Mouse (Mus musculus): ENCODE measurements at regions not wholly inside any gene's neighbourhood (a gene's known extent, or its start where the extent isn't known, plus 50 kb on each side); places are given as distances from the start of the nearest gene placed in this dataset.

DNA sequence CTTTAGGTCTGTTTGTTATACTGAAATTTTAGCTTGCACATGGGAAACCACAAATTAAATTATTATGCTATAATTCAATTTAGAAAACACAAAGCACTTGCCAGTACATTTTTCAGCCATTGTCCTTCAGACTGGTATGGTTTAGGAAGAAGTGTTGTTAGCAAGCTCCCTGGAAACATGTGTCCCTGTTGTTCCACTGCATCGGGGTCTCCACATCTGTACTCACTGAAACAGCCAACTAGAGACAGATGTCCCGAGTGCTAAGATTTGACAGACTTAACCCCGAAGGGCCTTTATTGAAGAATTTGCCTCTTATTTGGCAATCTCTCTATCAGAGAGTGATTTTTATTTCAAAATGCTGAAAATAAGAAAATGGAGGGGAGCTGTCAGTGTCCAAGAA lies 362.6 kb downstream of the Rfpl4b start:
- Histone ChIP-seq H3K4me3 (ENCODE audit: low read depth, low read length) (no peak overlapping the region), H3K4me2 (ENCODE audit: low read depth, low read length) (no peak overlapping the region), H3K27ac (ENCODE audit: low read depth) (no peak overlapping the region), H3K27me3 (ENCODE audit: control insufficient read depth, insufficient read depth, low read length) (no peaks in the 10 kb centered on the region), H3K9me3 (replicated peaks; ENCODE audit: control insufficient read depth, low read length) (no peaks in the 10 kb centered on the region; the same call in 1 of the 2 replicates), H3K36me3 (replicated peaks; ENCODE audit: control insufficient read depth, insufficient read depth, low read length) (no peaks in the 10 kb centered on the region), H3K9ac (replicated peaks; ENCODE audit: low read depth, low read length) (no peak overlapping the region), H3K4me1 (ENCODE audit: control insufficient read depth, insufficient read depth) (no peaks in the 10 kb centered on the region)
- DNase-seq (ENCODE audit: low spot score): no peak
- ATAC-seq (ENCODE audit: insufficient read depth, low read depth): no peak
- 62% methylated on average over 3 of the region's 3 CpGs for WGBS
- no peak for TF ChIP-seq CTCF (IDR thresholded peaks at IDR 0.05; ENCODE audit: low read depth)
- TF ChIP-seq EP300 (IDR thresholded peaks at IDR 0.05; ENCODE audit: low read depth): no peak

DNA sequence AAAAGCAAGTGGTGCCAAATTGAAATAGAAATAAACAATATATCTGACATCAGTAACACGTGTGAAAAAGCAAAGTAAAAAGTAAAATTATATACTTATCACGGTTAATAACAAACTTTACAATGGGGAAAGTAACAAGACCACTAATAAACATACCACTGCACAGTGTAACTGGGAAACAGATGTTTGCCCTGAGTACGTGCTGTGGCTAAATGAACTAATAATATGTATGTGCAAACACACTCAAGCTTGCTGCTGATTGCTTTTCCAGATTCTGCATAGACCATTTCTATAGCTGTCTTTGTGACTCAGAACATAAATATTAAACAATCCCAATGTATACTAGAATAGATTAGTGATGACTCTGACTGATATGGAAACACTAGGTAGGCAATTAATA lies 363.2 kb downstream of the Rfpl4b start:
- ATAC-seq (ENCODE audit: insufficient read depth, low read depth): no peak

DNA sequence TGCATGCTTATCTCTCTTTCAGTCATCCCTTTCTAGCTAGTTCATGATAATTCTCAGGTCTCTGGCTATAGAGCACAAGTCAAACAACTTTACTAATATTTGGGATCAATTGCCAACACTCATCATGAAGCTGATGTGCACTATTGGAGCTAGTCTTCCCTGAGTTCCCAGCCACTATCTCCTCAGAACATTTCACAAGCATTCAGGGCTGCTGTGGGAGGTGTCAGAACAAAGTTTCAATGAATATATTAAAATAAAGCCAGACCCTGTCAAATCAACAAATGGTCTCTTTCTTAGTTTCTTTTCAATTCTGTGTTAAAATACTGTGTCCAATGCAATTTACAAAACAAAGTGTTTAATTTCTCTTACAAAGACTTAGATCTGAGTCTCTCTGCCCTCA lies 364.8 kb downstream of the Rfpl4b start:
- no peak for TF ChIP-seq CTCF (IDR thresholded peaks at IDR 0.05; ENCODE audit: low read depth)
- no peak for TF ChIP-seq EP300 (IDR thresholded peaks at IDR 0.05; ENCODE audit: low read depth)
- no peaks in the 10 kb centered on the region for H3K27me3 ChIP-seq (ENCODE audit: control insufficient read depth, insufficient read depth, low read length)
- DNase-seq (ENCODE audit: low spot score): no peak
- no peak for ATAC-seq (ENCODE audit: insufficient read depth, low read depth)
- no peaks in the 10 kb centered on the region for H3K9me3 ChIP-seq (replicated peaks; ENCODE audit: control insufficient read depth, low read length)
- H3K9ac ChIP-seq (replicated peaks; ENCODE audit: low read depth, low read length): no peak overlapping the region
- no peak overlapping the region for H3K27ac ChIP-seq (ENCODE audit: low read depth)
- H3K4me2 ChIP-seq (ENCODE audit: low read depth, low read length): no peak overlapping the region
- no peaks in the 10 kb centered on the region for H3K36me3 ChIP-seq (replicated peaks; ENCODE audit: control insufficient read depth, insufficient read depth, low read length)
- no peaks in the 10 kb centered on the region for H3K4me1 ChIP-seq (ENCODE audit: control insufficient read depth, insufficient read depth)
- H3K4me3 ChIP-seq (ENCODE audit: low read depth, low read length): no peak overlapping the region

More for the DNA sequence above, 363.2 kb downstream of the Rfpl4b start:
- no peaks in the 10 kb centered on the region for H3K4me1 ChIP-seq (ENCODE audit: control insufficient read depth, insufficient read depth)
- DNase-seq (ENCODE audit: low spot score): no peak
- 72% methylated on average over 3 of the region's 3 CpGs for WGBS
- no peak overlapping the region for H3K4me2 ChIP-seq (ENCODE audit: low read depth, low read length)
- H3K27ac ChIP-seq (ENCODE audit: low read depth): no peak overlapping the region
- no peaks in the 10 kb centered on the region; the same call in 1 of the 2 replicates for H3K9me3 ChIP-seq (replicated peaks; ENCODE audit: control insufficient read depth, low read length)
- H3K27me3 ChIP-seq (ENCODE audit: control insufficient read depth, insufficient read depth, low read length): no peaks in the 10 kb centered on the region
- no peak for TF ChIP-seq CTCF (IDR thresholded peaks at IDR 0.05; ENCODE audit: low read depth)
- H3K4me3 ChIP-seq (ENCODE audit: low read depth, low read length): no peak overlapping the region
- no peaks in the 10 kb centered on the region for H3K36me3 ChIP-seq (replicated peaks; ENCODE audit: control insufficient read depth, insufficient read depth, low read length)
- H3K9ac ChIP-seq (replicated peaks; ENCODE audit: low read depth, low read length): no peak overlapping the region

DNA sequence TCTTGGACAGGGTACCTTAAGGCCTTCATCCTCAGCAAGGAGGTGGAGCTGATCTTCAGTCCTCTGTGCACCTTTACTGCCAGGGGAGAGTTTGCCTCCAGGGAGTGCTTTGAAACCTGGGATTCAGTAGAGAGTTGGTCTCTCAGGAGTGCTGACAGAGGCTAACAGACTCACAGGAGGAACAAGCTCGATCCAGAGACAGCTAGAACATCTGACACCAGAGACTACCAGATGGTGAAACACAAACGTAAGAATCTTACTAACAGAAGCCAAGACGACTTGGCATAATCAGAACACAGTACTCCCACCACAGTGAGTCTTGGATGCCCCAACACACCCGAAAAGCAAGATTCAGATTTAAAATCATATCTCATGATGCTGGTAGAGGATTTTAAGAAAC lies 372.3 kb downstream of the Rfpl4b start:
- 64% methylated on average over 4 of the region's 4 CpGs for WGBS
- Histone ChIP-seq H3K9me3 (replicated peaks; ENCODE audit: control insufficient read depth, low read length) (no peaks in the 10 kb centered on the region; the same call in 1 of the 2 replicates), H3K4me1 (ENCODE audit: control insufficient read depth, insufficient read depth) (no peaks in the 10 kb centered on the region), H3K27ac (ENCODE audit: low read depth) (no peak overlapping the region), H3K4me3 (ENCODE audit: low read depth, low read length) (no peak overlapping the region), H3K36me3 (replicated peaks; ENCODE audit: control insufficient read depth, insufficient read depth, low read length) (no peaks in the 10 kb centered on the region), H3K9ac (replicated peaks; ENCODE audit: low read depth, low read length) (no peak overlapping the region), H3K27me3 (ENCODE audit: control insufficient read depth, insufficient read depth, low read length) (no peaks in the 10 kb centered on the region), H3K4me2 (ENCODE audit: low read depth, low read length) (no peak overlapping the region)
- TF ChIP-seq EP300 (IDR thresholded peaks at IDR 0.05; ENCODE audit: low read depth): no peak
- TF ChIP-seq CTCF (IDR thresholded peaks at IDR 0.05; ENCODE audit: low read depth): no peak
- DNase-seq (ENCODE audit: low spot score) (no peak), ATAC-seq (ENCODE audit: insufficient read depth, low read depth) (no peak)

DNA sequence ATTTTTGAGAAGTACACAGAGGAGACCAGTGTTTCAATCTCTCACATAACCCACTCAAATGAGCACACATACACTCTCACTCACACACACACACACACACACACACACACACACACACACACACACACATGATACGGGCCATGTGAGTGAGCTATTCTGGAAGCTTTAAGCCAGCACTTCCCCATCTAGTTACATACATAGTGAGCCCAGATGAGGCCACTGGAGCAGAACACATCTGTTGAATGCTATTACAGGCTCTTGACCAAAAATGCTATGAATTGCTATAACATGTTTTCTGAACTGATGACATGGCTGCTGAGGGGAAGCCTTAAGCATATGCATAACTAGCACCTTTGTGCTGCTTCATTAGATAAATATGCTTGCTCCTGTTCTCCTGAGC lies 373.9 kb downstream of the Rfpl4b start:
- Histone ChIP-seq H3K4me1 (ENCODE audit: control insufficient read depth, insufficient read depth) (no peaks in the 10 kb centered on the region), H3K9me3 (replicated peaks; ENCODE audit: control insufficient read depth, low read length) (no peaks in the 10 kb centered on the region; the same call in 1 of the 2 replicates), H3K4me2 (ENCODE audit: low read depth, low read length) (no peak overlapping the region), H3K4me3 (ENCODE audit: low read depth, low read length) (no peak overlapping the region), H3K27ac (ENCODE audit: low read depth) (no peak overlapping the region), H3K9ac (replicated peaks; ENCODE audit: low read depth, low read length) (no peak overlapping the region), H3K27me3 (ENCODE audit: control insufficient read depth, insufficient read depth, low read length) (no peaks in the 10 kb centered on the region), H3K36me3 (replicated peaks; ENCODE audit: control insufficient read depth, insufficient read depth, low read length) (no peaks in the 10 kb centered on the region)
- DNase-seq (ENCODE audit: low spot score) (no peak), ATAC-seq (ENCODE audit: insufficient read depth, low read depth) (no peak)
- TF ChIP-seq CTCF (IDR thresholded peaks at IDR 0.05; ENCODE audit: low read depth): no peak
- TF ChIP-seq EP300 (IDR thresholded peaks at IDR 0.05; ENCODE audit: low read depth): no peak
- 71% methylated on average over 1 of the region's 1 CpGs for WGBS

DNA sequence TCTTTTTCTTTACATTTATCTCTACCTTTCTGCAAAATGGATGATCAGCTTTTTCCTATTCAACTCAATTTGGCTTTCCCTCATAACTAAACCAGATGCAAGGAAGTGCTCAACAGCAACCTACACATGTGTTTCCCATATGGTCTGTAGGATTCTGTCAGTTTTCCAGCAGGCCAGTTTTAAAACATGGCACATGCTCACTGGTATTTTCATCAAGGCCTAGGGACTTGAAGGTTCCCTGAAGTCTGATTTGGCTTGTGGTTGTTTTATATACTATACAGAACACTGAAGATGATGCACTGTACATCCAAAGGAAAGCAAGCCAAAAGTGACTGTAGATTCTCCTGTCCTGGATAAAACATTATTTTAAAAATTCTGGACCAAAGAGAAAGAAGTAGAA lies 374.3 kb downstream of the Rfpl4b start:
- Histone ChIP-seq H3K36me3 (replicated peaks; ENCODE audit: control insufficient read depth, insufficient read depth, low read length) (no peaks in the 10 kb centered on the region), H3K4me1 (ENCODE audit: control insufficient read depth, insufficient read depth) (no peaks in the 10 kb centered on the region), H3K27ac (ENCODE audit: low read depth) (no peak overlapping the region), H3K9me3 (replicated peaks; ENCODE audit: control insufficient read depth, low read length) (no peaks in the 10 kb centered on the region; the same call in 1 of the 2 replicates), H3K4me3 (ENCODE audit: low read depth, low read length) (no peak overlapping the region), H3K4me2 (ENCODE audit: low read depth, low read length) (no peak overlapping the region), H3K9ac (replicated peaks; ENCODE audit: low read depth, low read length) (no peak overlapping the region), H3K27me3 (ENCODE audit: control insufficient read depth, insufficient read depth, low read length) (no peaks in the 10 kb centered on the region)
- no peak for DNase-seq (ENCODE audit: low spot score)
- no peak for ATAC-seq (ENCODE audit: insufficient read depth, low read depth)
- TF ChIP-seq CTCF (IDR thresholded peaks at IDR 0.05; ENCODE audit: low read depth) (no peak), EP300 (IDR thresholded peaks at IDR 0.05; ENCODE audit: low read depth) (no peak)
